Mouse (Mus musculus): ENCODE results near the gene Akap8.

- TF ChIP-seq ZNF384 (IDR thresholded peaks at IDR 0.05; ENCODE audit: low read depth, low read length) (no peak), ZC3H11A (IDR thresholded peaks at IDR 0.05; ENCODE audit: borderline replicate concordance, low read depth, low read length) (no peak), CHD2 (IDR thresholded peaks at IDR 0.05; ENCODE audit: low read depth, low read length) (no peak), MAFK (IDR thresholded peaks at IDR 0.05; ENCODE audit: insufficient read depth, low read depth, low read length) (no peak), HCFC1 (IDR thresholded peaks at IDR 0.05; ENCODE audit: borderline replicate concordance, insufficient read depth, low read length) (no peak)
These were observed 37.3 kb upstream of the Akap8 start for GRCm38 (mm10) chr17:32358192-32358942.
